Mouse (Mus musculus) left cerebral cortex, adult 2 months (tissue): ENCODE results near the gene Fgfr2. TPM values are rescaled to one million over a fixed set of nuclear protein-coding genes. Genes with fewer than 3 reads are reported as not detected.
A peak's percentile ranks its signal among the peaks of the same experiment; 100 is the strongest.

Source experiments
- DNase-seq, 2 experiments: peaks; one replicate each; pipeline ENCODE4 v3.0.0; 2021 to 2022; ENCODE audit warnings: low spot score in 2 of 2, mixed read lengths in 1 of 2; ENCODE audit errors: extremely low spot score in 1 of 2
- H3K27ac ChIP-seq: fragments of 200-600 bp; 2 replicates; pipeline ENCODE4 v1.8.1; 2022
- H3K4me3 ChIP-seq: fragments of 200-600 bp; 2 replicates; pipeline ENCODE4 v1.8.1; 2022
- CTCF ChIP-seq: fragments of 200-600 bp; IDR thresholded peaks from 2 replicates; pipeline ENCODE4 v1.8.1; 2022; ENCODE audit warnings: antibody characterized with exemption, mild to moderate bottlenecking, moderate library complexity
- intact Hi-C: fragments of 180-260 bp; cut with DNase I; formaldehyde crosslinking; loops from one replicate; pipeline ENCODE4 v1.15.1; 2025
- total RNA-seq, 2 experiments: library from RNA; stranded (reverse); gene quantifications; 2 replicates each; pipeline ENCODE4 v1.2.3; 2021

The Fgfr2 gene
- total RNA-seq, 2 experiments from 2014 or later: 47.3 to 47.4 TPM

DNA sequence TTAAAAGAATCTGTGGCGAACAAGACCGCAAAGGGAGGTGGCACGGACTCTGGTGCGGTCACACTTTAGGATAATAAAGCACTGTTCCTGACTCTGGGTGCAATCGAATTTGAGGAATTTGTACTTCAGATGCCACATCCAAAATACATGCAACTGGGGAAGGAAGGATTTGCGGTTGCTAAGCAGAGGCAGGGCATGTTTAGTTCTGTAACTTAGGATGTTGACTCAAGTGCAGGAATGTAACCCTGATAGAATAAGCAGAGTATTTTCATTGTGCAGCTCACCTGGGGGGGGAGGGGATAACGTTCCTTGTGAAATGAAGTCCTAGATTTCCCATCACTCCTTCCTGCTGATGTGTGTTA is 309.1 kb downstream of the Fgfr2 start:
- no peak for TF ChIP-seq CTCF
- peak overlapping the region; percentile 90 for H3K27ac ChIP-seq
- no peak for DNase-seq
- peak overlapping the region; percentile 88 for H3K4me3 ChIP-seq
- intact Hi-C loops: loop anchor here (5.0 kb wide), 3 partner anchors 38 to 308 kb away; partner anchors contain the start of genes Ctbp2, Eef1akmt2, Fgfr2 and Oat

DNA sequence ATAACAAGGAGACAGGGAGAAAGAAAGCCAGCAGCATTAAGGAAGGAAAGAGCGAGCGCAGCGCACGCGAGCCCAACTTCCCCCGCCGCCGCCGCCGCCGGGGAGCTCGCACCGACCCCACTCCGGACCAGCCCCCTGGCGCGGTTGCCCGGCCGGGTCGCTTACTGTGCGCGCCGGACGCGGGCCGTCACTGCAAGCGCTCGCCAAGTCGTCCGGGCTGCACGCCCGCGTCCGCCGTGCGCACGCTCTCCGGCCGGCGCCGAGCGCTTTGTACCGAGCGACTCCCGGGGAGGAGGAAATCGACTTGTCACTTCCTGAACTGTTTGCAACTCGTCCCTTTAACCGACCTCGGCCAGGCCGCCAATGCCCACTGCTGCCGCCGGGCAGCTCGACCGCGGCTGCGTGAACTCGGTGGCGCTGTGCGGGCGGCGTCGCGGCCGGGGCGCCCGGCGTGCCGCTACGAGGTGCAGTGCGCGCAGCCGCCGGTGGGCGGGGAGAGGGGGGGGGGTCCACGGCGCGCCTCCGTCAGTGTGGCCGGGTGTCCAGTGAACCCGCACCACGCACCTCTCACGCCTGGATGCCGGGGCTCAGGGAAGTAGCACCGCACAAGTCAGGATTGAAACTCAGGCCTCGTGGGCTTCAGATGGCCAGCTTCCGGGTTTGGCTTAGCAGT is 309.6 kb downstream of the Fgfr2 start, which contains the start of gene Fam53b:
Fam53b (minus strand) TSS at position 471 of the 673 bp plus-strand sequence.
- Histone ChIP-seq H3K27ac (peak within 1 kb of the TSS; percentile 90), H3K4me3 (peak within 1 kb of the TSS; percentile 88)
- intact Hi-C loops: loop anchor here (2.0 to 5.0 kb wide), 4 partner anchors 39 to 309 kb away; partner anchors contain the start of genes Ctbp2, Eef1akmt2, Fgfr2 and Oat
- DNase-seq: peak; percentile 75 to 80
- peak; percentile 44 for TF ChIP-seq CTCF

DNA sequence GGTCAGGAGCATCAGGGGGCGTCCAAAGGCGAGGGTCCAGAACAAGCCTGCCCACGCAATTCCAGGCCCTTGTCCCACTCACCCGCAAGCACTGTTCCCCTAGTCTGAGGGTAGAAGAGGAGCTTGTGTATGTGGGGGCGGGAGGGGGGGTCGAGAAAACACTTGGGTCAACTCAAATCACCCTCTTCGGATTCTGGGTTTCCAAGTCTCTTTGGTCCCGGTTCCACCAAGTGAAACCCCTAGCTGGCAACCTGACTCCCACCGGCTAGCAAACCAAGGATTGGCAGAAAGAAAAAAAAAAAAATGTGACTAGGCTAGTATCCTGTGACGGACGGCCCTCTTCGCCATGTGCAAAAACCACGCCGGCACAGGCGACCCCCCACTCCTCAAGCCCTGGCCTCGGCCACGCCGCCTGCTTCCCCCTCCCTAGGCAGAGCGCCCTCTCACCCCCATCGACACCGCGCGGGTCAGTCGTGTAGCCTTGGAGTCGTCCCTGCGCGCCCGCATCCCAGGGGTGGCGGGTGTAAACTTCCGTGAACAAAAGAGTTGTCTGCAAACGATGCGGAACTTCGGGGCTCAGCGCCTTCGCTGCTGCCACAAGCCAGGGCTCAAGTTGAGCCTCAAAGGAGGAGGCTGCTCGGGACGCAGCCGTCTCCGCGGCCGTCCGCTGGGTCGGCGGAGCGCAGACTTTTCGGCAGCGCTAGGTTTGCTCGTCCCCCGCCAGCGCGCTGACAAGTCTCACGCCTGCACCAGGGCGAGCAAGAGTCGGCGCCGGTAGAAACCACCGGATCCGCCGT is 310.3 kb downstream of the Fgfr2 start:
- intact Hi-C loops: loop anchor here (2.0 to 5.0 kb wide), 4 partner anchors 39 to 309 kb away; partner anchors contain the start of genes Ctbp2, Eef1akmt2, Fgfr2 and Oat
- DNase-seq: peak; percentile 43 to 56
- peak overlapping the region; percentile 90 for H3K27ac ChIP-seq
- TF ChIP-seq CTCF: no peak
- peak overlapping the region; percentile 88 for H3K4me3 ChIP-seq

DNA sequence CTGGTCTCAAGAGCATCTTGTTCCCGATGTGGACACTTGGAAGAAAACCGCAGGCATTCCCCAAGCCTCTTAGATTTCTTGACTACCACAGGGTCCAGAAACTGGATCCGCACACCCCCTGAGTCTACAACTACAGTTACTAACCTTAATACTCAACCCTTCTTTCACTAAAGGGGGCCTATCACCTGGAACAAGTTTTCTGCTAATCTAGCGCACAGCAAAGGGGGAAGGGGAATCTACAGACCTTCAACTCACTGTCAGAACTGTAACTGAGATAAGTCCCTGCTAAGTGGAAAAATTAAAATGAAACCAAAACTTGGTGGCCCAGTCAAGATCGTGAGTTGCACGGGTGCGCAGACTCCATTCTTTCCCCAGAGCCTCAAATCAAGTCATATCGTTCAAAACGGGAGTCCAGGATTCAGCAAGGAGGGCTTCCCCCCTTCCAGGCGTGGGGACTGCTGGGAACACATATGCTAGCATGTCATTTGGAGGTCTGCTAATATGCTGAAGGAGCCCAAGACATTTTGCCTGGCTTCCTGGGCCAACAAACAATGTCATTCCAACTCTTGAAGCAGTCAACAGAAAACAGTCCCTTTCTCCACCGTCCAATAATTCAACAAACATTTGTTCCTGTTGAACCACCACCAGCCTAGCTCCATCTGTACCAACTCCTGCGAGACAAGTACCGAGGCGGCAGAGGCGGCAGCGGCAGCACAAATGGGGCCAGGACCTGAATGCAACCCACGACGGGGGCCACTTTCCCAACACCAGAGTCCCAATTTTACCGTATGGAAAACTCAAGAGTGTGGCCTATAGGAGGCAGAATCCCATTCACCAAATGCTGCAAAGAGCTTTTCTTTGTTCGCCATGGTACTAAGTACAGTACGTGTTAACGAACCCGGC is 311.2 kb downstream of the Fgfr2 start:
- Histone ChIP-seq H3K4me3 (peak overlapping the region; percentile 88), H3K27ac (peak overlapping the region; percentile 90)
- TF ChIP-seq CTCF: peak; percentile 12
- DNase-seq: peak in 1 of 2 experiments; percentile 54
- intact Hi-C loops: loop anchor here (1.0 to 5.0 kb wide), 6 partner anchors 40 to 310 kb away; partner anchors contain the start of genes Ctbp2, Eef1akmt2, Fgfr2 and Oat

DNA sequence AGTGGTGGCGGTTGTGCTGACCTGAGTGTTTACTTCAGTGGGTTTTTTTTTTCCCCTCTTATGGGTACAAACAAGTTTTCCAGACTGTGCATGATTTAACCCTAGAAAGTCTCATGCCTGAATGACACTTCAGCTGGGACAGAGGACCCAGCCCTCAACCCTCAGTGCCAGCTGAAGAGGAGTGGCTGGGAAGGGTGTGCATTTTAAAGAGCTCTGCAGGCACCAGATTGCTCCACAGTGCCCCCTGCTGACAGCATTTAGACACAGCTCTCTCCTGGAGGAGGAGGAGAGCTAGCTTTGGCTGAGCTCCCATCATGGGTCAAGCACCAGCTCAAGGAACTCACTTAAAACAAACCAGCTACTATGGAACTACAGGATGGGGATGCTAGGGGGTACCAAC is 312.3 kb downstream of the Fgfr2 start:
- H3K4me3 ChIP-seq: peak overlapping the region; percentile 88

DNA sequence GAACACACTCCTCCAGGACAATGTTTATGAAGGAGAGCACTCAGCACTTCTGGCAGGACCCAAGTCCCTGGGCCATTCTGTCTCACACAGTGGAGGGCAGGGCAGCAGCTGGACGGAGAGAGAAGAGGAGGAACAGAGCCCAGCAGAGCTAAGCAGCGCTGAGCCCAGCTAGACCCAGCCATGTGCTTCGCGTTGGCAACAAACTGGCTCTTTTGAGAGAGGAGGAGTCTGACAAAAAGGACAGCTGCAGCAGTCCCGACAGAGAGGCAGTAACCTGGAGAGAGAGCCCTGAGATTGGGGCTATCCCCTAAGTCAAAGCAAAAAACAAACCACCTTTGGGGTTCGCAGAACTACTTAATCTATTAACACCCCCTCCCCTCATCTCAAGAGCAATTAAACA is 312.8 kb downstream of the Fgfr2 start:
- peak overlapping the region; percentile 90 for H3K27ac ChIP-seq

More for the DNA sequence above, 312.3 kb downstream of the Fgfr2 start:
- TF ChIP-seq CTCF: peak; percentile 95
- peak; percentile 87 to 92 for DNase-seq
- intact Hi-C loops: loop anchor here (1.0 to 5.0 kb wide), 5 partner anchors 41 to 311 kb away; partner anchors contain the start of genes Ctbp2, Eef1akmt2, Fgfr2 and Oat
- peak overlapping the region; percentile 90 for H3K27ac ChIP-seq

DNA sequence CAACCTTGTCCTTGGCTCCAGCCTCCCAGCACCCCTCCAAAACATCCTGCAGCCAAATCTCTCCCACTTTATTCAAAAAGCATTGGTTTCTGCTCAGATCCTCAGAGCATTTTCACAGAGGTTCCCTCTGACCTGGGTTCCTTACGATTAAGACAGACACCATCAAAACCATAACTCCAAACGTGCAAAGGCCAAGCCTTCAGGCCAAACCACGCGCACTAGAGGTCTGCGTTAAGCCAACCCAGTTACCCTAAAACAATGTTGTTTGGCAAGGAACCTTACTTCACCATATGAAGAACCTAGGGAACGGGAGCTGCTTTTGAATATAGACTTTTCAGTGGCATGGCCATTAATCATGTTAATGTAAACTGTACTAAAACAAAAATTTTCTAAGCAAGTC is 313.4 kb downstream of the Fgfr2 start:
- TF ChIP-seq CTCF: no peak
- intact Hi-C loops: loop anchor here (2.0 to 5.0 kb wide), 4 partner anchors 43 to 313 kb away; partner anchors contain the start of genes Ctbp2, Eef1akmt2, Fgfr2 and Oat
- peak overlapping the region; percentile 90 for H3K27ac ChIP-seq
- no peak for DNase-seq
- no peak overlapping the region; the same call in 1 of the 2 replicates for H3K4me3 ChIP-seq

More for the DNA sequence above, 312.8 kb downstream of the Fgfr2 start:
- intact Hi-C loops: loop anchor here (2.0 to 5.0 kb wide), 4 partner anchors 42 to 312 kb away; partner anchors contain the start of genes Ctbp2, Eef1akmt2, Fgfr2 and Oat
- H3K4me3 ChIP-seq: peak overlapping the region; percentile 88
- TF ChIP-seq CTCF: no peak
- peak; percentile 58 to 60 for DNase-seq

DNA sequence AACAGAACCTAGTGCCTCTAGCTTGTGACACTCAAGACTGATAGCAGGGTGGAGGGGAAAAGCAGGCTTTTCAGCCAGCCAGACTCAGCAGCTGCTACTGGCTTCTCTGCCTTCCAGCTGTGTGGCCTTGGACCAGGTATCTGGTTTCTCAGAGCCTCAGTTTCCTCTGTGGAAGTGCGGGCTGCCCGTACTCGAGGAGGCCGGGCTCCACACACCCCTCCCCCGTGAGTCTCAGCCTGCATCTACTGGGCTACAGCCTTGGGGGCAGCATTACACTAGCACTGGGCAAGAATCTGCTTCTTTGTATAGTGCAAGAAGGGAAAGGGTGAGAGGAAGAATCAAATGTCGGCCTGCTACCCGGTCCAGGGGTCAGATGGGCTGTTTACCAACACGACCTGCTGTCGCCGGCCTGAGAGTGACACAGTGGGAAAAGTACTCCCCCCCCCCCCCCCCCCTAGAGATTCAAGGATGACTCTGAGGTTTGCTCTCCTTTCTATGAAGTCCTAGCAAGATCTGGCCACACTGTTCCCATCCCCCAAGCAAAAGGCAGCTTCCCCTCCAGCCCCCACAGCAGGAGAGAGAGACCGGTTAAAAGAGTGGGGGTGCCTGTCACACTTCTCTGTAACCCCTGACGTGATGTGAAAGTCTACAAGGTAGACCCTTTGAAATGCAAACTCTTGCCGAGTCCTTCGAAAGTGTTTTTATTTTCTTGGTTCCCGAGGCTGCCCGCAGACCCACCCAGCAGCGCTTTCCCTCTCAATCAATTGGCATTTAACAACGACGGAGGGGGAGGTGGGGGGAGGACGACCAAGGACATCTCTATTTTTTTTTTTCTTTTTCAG is 314.1 kb downstream of the Fgfr2 start:
- DNase-seq: peak in 1 of 2 experiments; percentile 44
- Histone ChIP-seq H3K4me3 (peak overlapping the region; percentile 9; the same call in 1 of the 2 replicates), H3K27ac (peak overlapping the region; percentile 90)
- TF ChIP-seq CTCF: no peak
- intact Hi-C loops: no loop called here

DNA sequence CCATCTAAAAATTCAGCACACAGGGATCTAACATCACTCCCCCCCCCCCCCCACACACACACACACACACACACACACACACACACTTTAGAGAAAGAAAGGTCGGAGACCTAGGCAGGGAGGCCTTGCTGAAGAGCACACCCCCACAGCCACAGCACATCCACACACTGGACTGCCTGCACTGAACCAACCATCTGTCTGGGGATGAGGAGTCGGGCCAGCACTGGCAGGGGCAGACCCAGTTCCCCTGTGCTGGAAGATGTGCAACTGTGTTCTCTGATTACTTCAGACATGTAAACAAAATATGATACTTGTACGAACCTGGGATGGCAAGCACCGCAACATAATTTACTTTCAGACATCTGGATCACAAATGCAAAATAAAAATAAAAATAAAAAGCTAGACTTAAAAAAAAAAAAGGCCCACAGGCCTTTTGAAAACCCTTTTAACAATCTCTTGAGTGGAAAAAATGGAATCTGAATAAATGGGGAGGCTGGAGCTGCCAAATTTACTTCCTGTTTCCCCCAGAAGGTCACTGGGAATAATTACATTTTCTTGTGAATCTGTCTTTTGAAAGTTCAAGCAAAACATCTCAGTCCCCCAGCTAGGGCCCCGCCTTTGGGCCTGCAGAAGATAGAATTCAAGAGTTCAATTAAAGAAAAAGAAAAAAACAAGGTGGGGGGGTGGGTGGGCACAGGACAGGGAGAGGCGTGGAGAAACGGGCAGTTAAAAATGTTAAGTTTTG is 314.9 kb downstream of the Fgfr2 start:
- intact Hi-C loops: no loop called here
- Histone ChIP-seq H3K4me3 (no peak overlapping the region), H3K27ac (peak overlapping the region; percentile 90)
- TF ChIP-seq CTCF: no peak
- DNase-seq: peak in 1 of 2 experiments; percentile 17
